Mouse (Mus musculus) heart, postnatal 0 days (tissue): ENCODE data around the gene Itpa. TPM values are rescaled to one million over a fixed set of nuclear protein-coding genes. Genes with fewer than 3 reads are reported as not detected.
"Not testable (repeated sequence)": the region's sequence is repeated elsewhere in the genome, so short reads cannot be mapped to it uniquely, and the experiment has no call there.

Experiments used
- ATAC-seq: fragments of 200-750 bp; cut with Nextera tagmentation; 2 replicates; pipeline ENCODE4 v1.8.0; 2017; ENCODE audit warnings: low read depth, moderate number of reproducible peaks, moderate library complexity; ENCODE audit not compliant: insufficient read depth
- DNase-seq: peaks from one replicate; pipeline ENCODE4 v3.0.0-alpha.2; 2016; ENCODE audit warnings: low spot score
- H3K27ac ChIP-seq: fragments of 300-500 bp; sonication (generic); 2 replicates; pipeline ENCODE4 v1.5.1; 2014; ENCODE audit warnings: low read depth, mild to moderate bottlenecking
- H3K27me3 ChIP-seq: fragments of 300-500 bp; sonication (generic); 2 replicates; pipeline ENCODE4 v1.6.1; 2014; ENCODE audit warnings: low read length, mixed read lengths; ENCODE audit not compliant: control insufficient read depth, insufficient read depth
- H3K36me3 ChIP-seq: fragments of 300-500 bp; sonication (generic); replicated peaks from 2 replicates; pipeline ENCODE4 v1.6.1; 2014; ENCODE audit warnings: low read length, mixed read lengths; ENCODE audit not compliant: control insufficient read depth, insufficient read depth
- H3K4me1 ChIP-seq: fragments of 300-500 bp; sonication (generic); 2 replicates; pipeline ENCODE4 v1.6.1; 2014; ENCODE audit warnings: antibody characterized with exemption; ENCODE audit not compliant: control insufficient read depth, insufficient read depth
- H3K4me2 ChIP-seq: fragments of 300-500 bp; sonication (generic); 2 replicates; pipeline ENCODE4 v1.6.1; 2014; ENCODE audit warnings: low read depth, mild to moderate bottlenecking, low read length, moderate library complexity
- H3K4me3 ChIP-seq: fragments of 300-500 bp; sonication (generic); 2 replicates; pipeline ENCODE4 v1.5.1; 2014; ENCODE audit warnings: low read depth, low read length
- H3K9ac ChIP-seq: fragments of 300-500 bp; sonication (generic); replicated peaks from 2 replicates; pipeline ENCODE4 v1.6.1; 2014; ENCODE audit warnings: low read depth, low read length, mixed read lengths
- H3K9me3 ChIP-seq: fragments of 300-500 bp; sonication (generic); replicated peaks from 2 replicates; pipeline ENCODE4 v1.6.1; 2016; ENCODE audit warnings: low read length; ENCODE audit not compliant: control insufficient read depth
- CTCF ChIP-seq: IDR thresholded peaks from 2 replicates; pipeline ENCODE4 v1.5.1; 2016; ENCODE audit warnings: antibody characterized with exemption, control low read depth, low read depth
- EP300 ChIP-seq: IDR thresholded peaks from 2 replicates; pipeline ENCODE4 v1.6.1; 2016; ENCODE audit warnings: antibody characterized with exemption, low read depth
- WGBS: fragments of 180-500 bp; shearing (Covaris S2); extraction: QIAGEN DNeasy Blood & Tissue Kit; methylation state at CpG from one replicate; pipeline ENCODE4 v1.1.7; 2014; 5-methylcytosine and 5-hydroxymethylcytosine counted together
- polyA plus RNA-seq: library from polyadenylated mRNA; unstranded; fragments of >200 nt; fragmentation: Nextera tagmentation; extraction: Ambion mirVana; gene quantifications from 2 replicates; pipeline ENCODE4 v1.2.1, GENCODE M21; 2015
- total RNA-seq: library from RNA; depleted of rRNA; stranded (reverse); fragments of >200 nt; gene quantifications from 2 replicates; pipeline ENCODE4 v1.2.3, GENCODE M21; 2014; ENCODE audit warnings: low replicate concordance

Itpa gene
- total and polyA plus RNA-seq, 2 experiments from 2014 or later = 67.3 to 100 TPM

DNA sequence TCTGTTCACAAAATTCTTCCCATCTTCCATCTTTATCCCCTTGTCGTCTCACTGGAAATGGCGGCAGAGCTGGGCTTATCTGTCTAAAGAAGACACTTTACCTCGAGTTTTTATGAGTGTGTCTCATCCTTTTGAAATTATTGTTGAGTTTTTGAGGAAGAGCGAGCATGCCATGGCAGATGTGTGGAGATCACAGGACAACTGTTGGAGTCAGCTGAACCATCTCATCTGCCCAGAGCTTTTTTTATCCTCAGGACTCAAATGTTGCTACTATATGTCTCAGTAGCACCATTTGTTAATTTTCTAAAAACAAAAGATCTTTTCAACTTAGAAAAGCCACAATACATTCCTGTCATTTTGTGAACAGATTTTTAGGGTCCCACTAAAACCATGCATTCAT lies 22.2 kb upstream of the Itpa start:
- H3K4me3 ChIP-seq = no peak overlapping the region
- no peak overlapping the region for H3K27ac ChIP-seq
- H3K9me3 ChIP-seq = no peaks in the 10 kb centered on the region
- H3K4me1 ChIP-seq = peaks cover 5% of the 10 kb centered on the region; the same call in 1 of the 2 replicates
- H3K4me2 ChIP-seq = no peak overlapping the region
- ATAC-seq (no peak), DNase-seq (no peak)
- 74% methylated on average over 4 of the region's 4 CpGs for WGBS
- TF ChIP-seq EP300 (no peak), CTCF (no peak)
- no peaks in the 10 kb centered on the region for H3K27me3 ChIP-seq
- H3K36me3 ChIP-seq = no peaks in the 10 kb centered on the region
- no peak overlapping the region for H3K9ac ChIP-seq

DNA sequence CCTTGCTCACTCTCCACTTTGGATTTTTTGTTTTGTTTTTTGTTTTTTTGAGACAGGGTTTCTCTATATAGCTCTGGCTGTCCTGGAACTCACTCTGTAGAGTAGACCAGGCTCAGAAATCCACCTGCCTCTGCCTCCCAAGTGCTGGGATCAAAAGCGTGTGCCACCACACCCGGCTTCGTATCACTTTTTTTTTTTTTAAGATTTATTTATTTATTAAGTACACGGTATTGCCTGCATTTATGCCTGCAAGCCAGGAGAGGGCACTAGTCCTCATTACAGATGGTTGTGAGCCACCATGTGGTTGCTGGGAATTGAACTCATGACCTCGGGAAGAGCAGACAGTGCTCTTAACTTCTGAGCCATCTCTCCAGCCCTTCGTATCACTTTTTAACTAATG lies 18.4 kb upstream of the Itpa start:
- H3K27ac ChIP-seq, H3K4me3 ChIP-seq, H3K9me3 ChIP-seq, DNase-seq, H3K4me1 ChIP-seq, ATAC-seq, H3K9ac ChIP-seq, H3K27me3 ChIP-seq, H3K4me2 ChIP-seq: not testable (repeated sequence)
- WGBS = 83% methylated on average over 6 of the region's 6 CpGs
- peaks cover 17% of the 10 kb centered on the region for H3K36me3 ChIP-seq

DNA sequence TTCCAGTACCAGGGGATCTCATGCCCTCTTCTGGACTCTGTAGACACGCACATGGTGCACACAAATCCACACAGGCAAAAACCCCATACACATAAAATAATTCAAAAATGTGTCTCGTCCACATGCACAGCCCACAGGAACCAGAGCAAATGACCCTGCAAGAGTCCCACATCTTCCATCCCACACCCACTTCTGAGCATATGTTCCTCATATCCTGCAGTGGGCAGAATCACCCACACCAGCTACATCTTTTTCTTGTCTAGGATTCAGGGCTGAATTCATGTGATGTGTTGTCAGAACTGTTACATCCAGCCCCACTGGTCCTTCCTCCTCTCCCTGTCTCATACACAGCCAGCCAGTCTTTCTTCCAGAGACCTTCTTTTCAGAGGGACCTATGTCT lies 14.1 kb upstream of the Itpa start:
- no peak for TF ChIP-seq EP300
- DNase-seq (no peak), ATAC-seq (no peak)
- Histone ChIP-seq H3K4me3 (no peak overlapping the region), H3K9ac (no peak overlapping the region), H3K9me3 (no peaks in the 10 kb centered on the region), H3K4me1 (no peaks in the 10 kb centered on the region), H3K27ac (no peak overlapping the region), H3K4me2 (no peak overlapping the region), H3K27me3 (no peaks in the 10 kb centered on the region), H3K36me3 (peaks cover 57% of the 10 kb centered on the region)
- WGBS = 97% methylated on average over 2 of the region's 2 CpGs

DNA sequence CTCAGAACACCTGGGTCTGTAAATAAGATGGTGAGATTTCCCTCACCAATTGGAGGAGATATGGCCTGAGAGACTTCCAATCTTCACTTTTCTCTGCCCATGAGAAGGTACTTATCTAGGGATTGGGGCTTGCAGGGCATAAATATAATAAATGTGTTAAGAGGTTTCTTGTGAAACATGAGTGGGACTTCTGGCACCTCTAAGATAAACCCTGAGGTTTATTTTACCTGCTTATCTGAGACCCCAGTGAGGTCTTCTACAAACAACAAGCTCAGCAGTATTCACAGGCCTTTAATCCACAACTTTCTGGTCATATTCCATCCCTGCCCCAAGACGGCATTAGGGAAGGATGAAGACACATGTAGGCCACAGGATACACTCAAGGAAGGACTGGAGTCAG lies 13.7 kb upstream of the Itpa start:
- no peak for DNase-seq
- H3K9ac ChIP-seq = no peak overlapping the region
- H3K36me3 ChIP-seq = peaks cover 62% of the 10 kb centered on the region
- no peak overlapping the region for H3K27ac ChIP-seq
- H3K4me3 ChIP-seq = no peak overlapping the region
- H3K9me3 ChIP-seq = no peaks in the 10 kb centered on the region
- H3K27me3 ChIP-seq = no peaks in the 10 kb centered on the region
- 87% methylated on average over 1 of the region's 1 CpGs for WGBS
- ATAC-seq = no peak
- no peak overlapping the region for H3K4me2 ChIP-seq
- no peaks in the 10 kb centered on the region for H3K4me1 ChIP-seq
- no peak for TF ChIP-seq CTCF
- no peak for TF ChIP-seq EP300

GRCm38 (mm10) chr2:130655660-130656339 lies 11.6 kb upstream of the Itpa start:
- no peak overlapping the region for H3K9ac ChIP-seq
- no peak overlapping the region for H3K27ac ChIP-seq
- ATAC-seq (no peak), DNase-seq (no peak)
- no peak overlapping the region for H3K4me3 ChIP-seq
- no peak overlapping the region for H3K4me2 ChIP-seq
- H3K27me3 ChIP-seq = no peaks in the 10 kb centered on the region
- no peaks in the 10 kb centered on the region for H3K4me1 ChIP-seq
- H3K9me3 ChIP-seq = no peaks in the 10 kb centered on the region
- 87% methylated on average over 6 of the region's 6 CpGs for WGBS
- no peak for TF ChIP-seq EP300
- no peak for TF ChIP-seq CTCF
- peaks cover 81% of the 10 kb centered on the region for H3K36me3 ChIP-seq

- Histone ChIP-seq H3K9me3 (no peaks in the 10 kb centered on the region), H3K4me3 (no peak overlapping the region), H3K27ac (no peak overlapping the region), H3K4me2 (no peak overlapping the region), H3K9ac (no peak overlapping the region), H3K4me1 (no peaks in the 10 kb centered on the region), H3K27me3 (no peaks in the 10 kb centered on the region), H3K36me3 (peaks cover 89% of the 10 kb centered on the region)
- ATAC-seq (no peak), DNase-seq (no peak)
- TF ChIP-seq CTCF (no peak), EP300 (no peak)
- 89% methylated on average over 9 of the region's 9 CpGs for WGBS
These were observed 10.9 kb upstream of the Itpa start for GRCm38 (mm10) chr2:130656536-130656935.
